Mouse (Mus musculus): Measurements from ENCODE around the gene Adk. TPM values are rescaled to one million over a fixed set of nuclear protein-coding genes. Genes with fewer than 3 reads are reported as not detected.
"Not testable (repeated sequence)": the region's sequence is repeated elsewhere in the genome, so short reads cannot be mapped to it uniquely, and the experiment has no call there.

The Adk gene
- polyA plus RNA-seq, 2 experiments: 56.9 to 180 TPM

DNA sequence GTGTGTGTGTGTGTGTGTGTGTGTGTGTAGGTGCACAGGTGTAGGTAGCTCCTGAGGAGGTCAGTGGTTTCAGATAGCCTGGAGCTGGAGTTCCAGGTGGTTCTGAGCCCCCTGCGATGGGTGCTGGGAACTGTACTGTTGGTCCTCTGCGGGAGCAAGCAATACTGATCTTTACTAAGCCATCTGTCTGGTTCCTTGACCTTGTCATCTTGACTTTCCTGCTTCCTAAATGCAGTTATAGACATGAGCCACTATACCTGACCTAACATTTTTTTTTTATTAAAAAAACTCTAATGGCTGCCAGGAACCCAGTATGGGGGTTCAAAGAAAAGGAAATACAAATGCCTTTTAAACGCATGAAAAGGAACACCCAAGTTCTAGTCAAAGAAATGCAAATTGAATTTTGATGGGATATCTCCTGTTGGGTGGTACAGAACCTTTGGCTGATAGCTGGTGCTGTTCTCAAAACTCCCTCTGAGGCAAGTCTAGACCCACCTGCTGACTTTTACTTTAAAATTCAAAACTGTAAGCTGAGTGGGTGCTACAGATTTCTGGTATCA lies 433.7 kb downstream of the Adk start:
- H3K4me3 ChIP-seq (ENCODE audit: insufficient read depth in 1 of 2, low read depth in 2 of 2, low read length in 2 of 2): no peak overlapping the region
- no peak overlapping the region for H3K9ac ChIP-seq (replicated peaks)
- no peak for DNase-seq (ENCODE audit: low read depth in 3 of 3, low spot score in 3 of 3)
- no peak for TF ChIP-seq CTCF (IDR thresholded peaks at IDR 0.05; ENCODE audit: low read depth)
- TF ChIP-seq EP300 (IDR thresholded peaks at IDR 0.05; ENCODE audit: low read depth): no peak
- H3K27ac ChIP-seq: no peak overlapping the region
- no peaks in the 10 kb centered on the region for H3K27me3 ChIP-seq (ENCODE audit: control insufficient read depth, insufficient read depth, low read length)
- no peak overlapping the region for H3K4me2 ChIP-seq (ENCODE audit: low read depth)
- H3K36me3 ChIP-seq (replicated peaks; ENCODE audit: control insufficient read depth, insufficient read depth, low read depth): no peaks in the 10 kb centered on the region
- no peaks in the 10 kb centered on the region for H3K4me1 ChIP-seq (replicated peaks; ENCODE audit: control insufficient read depth in 2 of 2, insufficient read depth in 2 of 2, low read length in 1 of 2)
- 79% methylated on average over 3 of the region's 3 CpGs for WGBS (ENCODE audit: insufficient replicate concordance)
- ATAC-seq (ENCODE audit: insufficient read depth): no peak
- H3K9me3 ChIP-seq (ENCODE audit: control insufficient read depth, low read length): no peaks in the 10 kb centered on the region

DNA sequence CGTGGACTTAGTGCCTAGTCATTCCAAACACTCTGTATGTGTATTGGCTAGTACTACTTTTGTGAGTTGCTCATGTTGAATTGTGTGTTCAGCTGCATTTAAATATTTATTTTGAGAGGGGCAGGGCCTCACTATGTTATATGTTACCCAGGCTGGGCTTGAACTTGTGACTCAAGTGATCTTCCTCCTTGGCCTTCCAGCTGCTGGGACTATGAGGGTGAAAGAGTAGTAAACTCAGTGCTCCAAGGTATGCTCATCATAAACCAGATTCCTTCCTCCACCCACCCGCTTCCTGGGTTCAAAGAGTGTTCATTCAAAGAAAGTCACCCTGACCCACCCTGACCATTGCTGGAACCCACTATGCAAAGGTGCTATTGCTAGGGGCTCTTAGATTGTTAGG lies 434.8 kb downstream of the Adk start:
- not testable (repeated sequence) for H3K9me3 ChIP-seq (ENCODE audit: control insufficient read depth, low read length); H3K27ac ChIP-seq; H3K36me3 ChIP-seq (replicated peaks; ENCODE audit: control insufficient read depth, insufficient read depth, low read depth); H3K4me3 ChIP-seq (ENCODE audit: insufficient read depth in 1 of 2, low read depth in 2 of 2, low read length in 2 of 2); H3K27me3 ChIP-seq (ENCODE audit: control insufficient read depth, insufficient read depth, low read length); H3K4me2 ChIP-seq (ENCODE audit: low read depth); ATAC-seq (ENCODE audit: insufficient read depth); DNase-seq (ENCODE audit: low read depth in 3 of 3, low spot score in 3 of 3); H3K9ac ChIP-seq (replicated peaks); H3K4me1 ChIP-seq (replicated peaks; ENCODE audit: control insufficient read depth in 2 of 2, insufficient read depth in 2 of 2, low read length in 1 of 2)
- 58% methylated on average over 2 of the region's 2 CpGs for WGBS (ENCODE audit: insufficient replicate concordance)

DNA sequence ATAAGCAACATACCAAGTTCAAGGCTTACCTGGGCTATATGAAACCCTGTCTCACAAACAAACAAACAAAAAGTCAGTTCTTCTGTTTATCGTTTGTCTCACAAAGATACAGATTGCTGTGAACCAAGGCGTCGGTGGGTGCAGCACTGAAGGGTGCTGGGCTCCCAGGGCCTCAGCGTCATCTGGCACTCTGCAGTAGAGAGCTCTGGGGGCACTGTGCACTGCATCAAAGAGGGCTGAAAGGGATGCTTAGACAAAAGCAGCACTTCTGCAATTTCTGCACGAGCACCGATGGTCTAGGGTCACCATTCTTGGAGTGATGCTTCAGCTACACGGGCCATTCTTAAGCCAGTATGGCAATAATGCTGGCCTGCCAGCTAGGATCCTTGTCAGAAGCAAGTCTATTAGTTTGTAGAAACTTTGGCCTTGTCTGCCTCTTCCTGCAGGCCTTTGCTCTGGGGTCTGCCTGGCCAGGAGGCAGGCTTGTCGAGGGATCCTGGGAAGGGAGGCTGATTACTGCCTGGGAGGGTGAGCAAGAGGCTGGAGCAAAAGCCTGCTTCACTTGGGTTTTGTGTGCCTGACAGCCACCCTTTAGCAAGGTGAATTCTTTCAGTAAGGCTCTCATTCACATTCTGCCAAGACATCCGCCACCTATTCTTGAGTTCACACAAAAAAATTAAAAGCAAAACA lies 436.2 kb downstream of the Adk start:
- not testable (repeated sequence) for H3K4me1 ChIP-seq (replicated peaks; ENCODE audit: control insufficient read depth in 2 of 2, insufficient read depth in 2 of 2, low read length in 1 of 2); H3K4me2 ChIP-seq (ENCODE audit: low read depth); H3K36me3 ChIP-seq (replicated peaks; ENCODE audit: control insufficient read depth, insufficient read depth, low read depth); H3K27ac ChIP-seq; H3K9me3 ChIP-seq (ENCODE audit: control insufficient read depth, low read length); ATAC-seq (ENCODE audit: insufficient read depth); H3K9ac ChIP-seq (replicated peaks); H3K27me3 ChIP-seq (ENCODE audit: control insufficient read depth, insufficient read depth, low read length); H3K4me3 ChIP-seq (ENCODE audit: insufficient read depth in 1 of 2, low read depth in 2 of 2, low read length in 2 of 2); DNase-seq (ENCODE audit: low read depth in 3 of 3, low spot score in 3 of 3)
- 68% methylated on average over 8 of the region's 9 CpGs for WGBS (ENCODE audit: insufficient replicate concordance)

DNA sequence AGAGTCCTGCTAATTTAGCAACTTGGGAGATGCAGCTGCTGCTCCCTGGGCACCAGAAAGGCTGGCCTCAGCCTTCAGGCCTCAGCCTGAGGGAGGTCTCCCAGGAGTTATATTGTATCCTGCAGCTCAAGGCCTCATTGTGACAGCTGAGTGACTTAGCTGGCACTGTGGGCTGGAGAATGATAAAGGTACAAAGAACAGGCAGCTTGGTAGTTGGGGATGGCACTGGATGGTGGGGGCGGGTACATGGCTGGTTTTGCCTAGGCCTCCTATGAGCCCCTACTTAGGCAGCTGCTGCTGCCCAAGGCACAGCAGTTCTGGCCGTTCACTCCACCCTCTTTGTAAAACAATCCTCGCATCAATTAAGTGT lies 436.7 kb downstream of the Adk start:
- no peaks in the 10 kb centered on the region for H3K9me3 ChIP-seq (ENCODE audit: control insufficient read depth, low read length)
- no peaks in the 10 kb centered on the region for H3K4me1 ChIP-seq (replicated peaks; ENCODE audit: control insufficient read depth in 2 of 2, insufficient read depth in 2 of 2, low read length in 1 of 2)
- DNase-seq (ENCODE audit: low read depth in 3 of 3, low spot score in 3 of 3) (no peak), ATAC-seq (ENCODE audit: insufficient read depth) (no peak)
- TF ChIP-seq EP300 (IDR thresholded peaks at IDR 0.05; ENCODE audit: low read depth): no peak
- TF ChIP-seq CTCF (IDR thresholded peaks at IDR 0.05; ENCODE audit: low read depth): no peak
- 64% methylated on average over 3 of the region's 3 CpGs for WGBS (ENCODE audit: insufficient replicate concordance)
- no peak overlapping the region for H3K4me3 ChIP-seq (ENCODE audit: insufficient read depth in 1 of 2, low read depth in 2 of 2, low read length in 2 of 2)
- no peaks in the 10 kb centered on the region for H3K27me3 ChIP-seq (ENCODE audit: control insufficient read depth, insufficient read depth, low read length)
- H3K27ac ChIP-seq: no peak overlapping the region
- no peak overlapping the region for H3K4me2 ChIP-seq (ENCODE audit: low read depth)
- no peak overlapping the region for H3K9ac ChIP-seq (replicated peaks)
- H3K36me3 ChIP-seq (replicated peaks; ENCODE audit: control insufficient read depth, insufficient read depth, low read depth): no peaks in the 10 kb centered on the region

DNA sequence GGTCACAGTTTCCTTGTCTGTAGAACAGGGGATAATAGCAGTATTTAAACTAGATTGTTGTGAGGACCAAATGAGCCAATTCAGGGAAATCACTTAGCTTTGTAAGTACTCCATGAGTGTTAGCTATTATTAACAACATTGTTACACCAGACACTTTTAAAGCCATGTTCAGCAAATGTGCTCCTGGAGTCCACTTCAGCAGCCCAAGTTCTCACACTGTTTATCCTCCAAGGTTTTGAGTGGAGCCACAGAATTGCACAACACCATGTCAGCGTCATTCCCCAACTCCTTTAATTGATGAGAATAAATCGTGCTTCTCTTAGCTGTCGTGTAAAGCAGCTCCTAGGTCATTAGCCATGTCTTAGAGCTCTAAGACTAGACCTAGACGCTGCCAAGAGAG lies 437.8 kb downstream of the Adk start:
- no peaks in the 10 kb centered on the region for H3K27me3 ChIP-seq (ENCODE audit: control insufficient read depth, insufficient read depth, low read length)
- H3K4me3 ChIP-seq (ENCODE audit: insufficient read depth in 1 of 2, low read depth in 2 of 2, low read length in 2 of 2): no peak overlapping the region
- H3K9me3 ChIP-seq (ENCODE audit: control insufficient read depth, low read length): no peaks in the 10 kb centered on the region
- H3K27ac ChIP-seq: no peak overlapping the region
- no peaks in the 10 kb centered on the region for H3K4me1 ChIP-seq (replicated peaks; ENCODE audit: control insufficient read depth in 2 of 2, insufficient read depth in 2 of 2, low read length in 1 of 2)
- TF ChIP-seq CTCF (IDR thresholded peaks at IDR 0.05; ENCODE audit: low read depth): no peak
- TF ChIP-seq EP300 (IDR thresholded peaks at IDR 0.05; ENCODE audit: low read depth): no peak
- WGBS (ENCODE audit: insufficient replicate concordance): 60% methylated on average over 4 of the region's 4 CpGs
- H3K9ac ChIP-seq (replicated peaks): no peak overlapping the region
- no peak overlapping the region for H3K4me2 ChIP-seq (ENCODE audit: low read depth)
- DNase-seq (ENCODE audit: low read depth in 3 of 3, low spot score in 3 of 3) (no peak), ATAC-seq (ENCODE audit: insufficient read depth) (no peak)
- H3K36me3 ChIP-seq (replicated peaks; ENCODE audit: control insufficient read depth, insufficient read depth, low read depth): no peaks in the 10 kb centered on the region

Other genes with a start within 250 kb of the Adk start
- 0.74 and 1.3 TPM in 2 replicates for gene Plau, start 215.9 kb upstream of the Adk start, polyA plus RNA-seq (2012; rRNA removed)
- gene Plau, start 215.9 kb upstream of the Adk start, polyA plus RNA-seq (2014; fragmentation: Nextera tagmentation; extraction: Ambion mirVana): 0.43 and 0.57 TPM in 2 replicates
- gene Vcl, start 123.2 kb upstream of the Adk start, polyA plus RNA-seq (2012; rRNA removed): 13.8 and 16.5 TPM in 2 replicates
- gene Vcl, start 123.2 kb upstream of the Adk start, polyA plus RNA-seq (2014; fragmentation: Nextera tagmentation; extraction: Ambion mirVana): 17.1 and 21.7 TPM in 2 replicates
- 11.7 and 22.3 TPM in 2 replicates for gene Ap3m1, start 66 bp upstream of the Adk start, polyA plus RNA-seq (2012; rRNA removed)
- 40.4 and 41.4 TPM in 2 replicates for gene Ap3m1, start 66 bp upstream of the Adk start, polyA plus RNA-seq (2014; fragmentation: Nextera tagmentation; extraction: Ambion mirVana)

Measured in liver, embryonic 14.5 days (tissue).